ENCODE assay signal across 8 mouse cellular contexts in genomic region chr11:84916053-84916702, GRCm38 (mm10). TPM values are rescaled to one million over a fixed set of nuclear protein-coding genes. Genes with fewer than 3 reads are reported as not detected.
DNase-seq lines count a peak whose midpoint lies in the region; ATAC-seq and TF ChIP-seq lines count a peak whose summit lies in the region.

Gene Znhit3, minus strand, starts transcription at chr11:84916366.

- WGBS in forebrain, postnatal 0 days: 3% methylated on average over 34 of the region's 34 CpGs
- whole genome bisulfite sequencing in lung, embryonic 15.5 days: 4% methylated on average over 34 of the region's 34 CpGs

- peaks cover 10% of the 10 kb centered on the region for H3K27me3 ChIP-seq in G1E (ENCODE audit: insufficient read depth, low read length)
- no peaks in the 10 kb centered on the region for H3K27me3 ChIP-seq in forebrain, postnatal 0 days (ENCODE audit: insufficient read depth, low read length)
- H3K27me3 ChIP-seq in lung, embryonic 15.5 days: no peaks in the 10 kb centered on the region

- H3K36me3 ChIP-seq in G1E (replicated peaks): peaks cover 37% of the 10 kb centered on the region
- peaks cover 19% of the 10 kb centered on the region for H3K36me3 ChIP-seq in forebrain, postnatal 0 days (ENCODE audit: insufficient read depth)
- H3K36me3 ChIP-seq in lung, embryonic 15.5 days: peaks cover 14% of the 10 kb centered on the region

- H3K9me3 ChIP-seq in G1E (replicated peaks): no peaks in the 10 kb centered on the region
- H3K9me3 ChIP-seq in forebrain, postnatal 0 days (ENCODE audit: low read length): no peaks in the 10 kb centered on the region
- H3K9me3 ChIP-seq in lung, embryonic 15.5 days: no peaks in the 10 kb centered on the region

- peaks cover 47% of the 10 kb centered on the region for H3K4me1 ChIP-seq in G1E (ENCODE audit: insufficient read depth, low read depth, low read length)
- H3K4me1 ChIP-seq in forebrain, postnatal 0 days (ENCODE audit: insufficient read depth): peaks cover 7% of the 10 kb centered on the region; the same call in 1 of the 2 replicates
- peaks cover 11% of the 10 kb centered on the region for H3K4me1 ChIP-seq in lung, embryonic 15.5 days

- H3K4me3 ChIP-seq in G1E (ENCODE audit: low read depth, low read length): peak within 1 kb of the TSS; percentile 98
- H3K4me3 ChIP-seq in forebrain, postnatal 0 days (ENCODE audit: low read depth, low read length): peak within 1 kb of the TSS; percentile 69
- peak within 1 kb of the TSS; percentile 80 for H3K4me3 ChIP-seq in lung, embryonic 15.5 days

- peak within 1 kb of the TSS; percentile 73 for H3K9ac ChIP-seq in forebrain, postnatal 0 days
- peak within 1 kb of the TSS; percentile 70 for H3K9ac ChIP-seq in lung, embryonic 15.5 days

- no peak for TF ChIP-seq CTCF in G1E (IDR thresholded peaks at IDR 0.05; ENCODE audit: low read depth, low read length)
- peak; percentile 42 for TF ChIP-seq CTCF in forebrain, postnatal 0 days (IDR thresholded peaks at IDR 0.05; ENCODE audit: low read depth)

- peak; percentile 78 for DNase-seq in G1E (ENCODE audit: low spot score)
- DNase-seq in cerebellum, adult 18-20 months: peak; percentile 86 to 88
- peak; percentile 94 for DNase-seq in forebrain, postnatal 0 days
- peak; percentile 85 for DNase-seq in heart, postnatal 4 days
- peak; percentile 86 to 90 for DNase-seq in layer of hippocampus, adult 8-10 months (ENCODE audit: low spot score in 2 of 2)
- peak; percentile 74 for DNase-seq in ovary, adult 18-20 months (ENCODE audit: low spot score)
- peak; percentile 91 for DNase-seq in thymus, postnatal 0 days (ENCODE audit: low spot score)

- H3K4me2 ChIP-seq in forebrain, postnatal 0 days (ENCODE audit: low read depth): peak within 1 kb of the TSS; percentile 69
- peak within 1 kb of the TSS; percentile 58 for H3K4me2 ChIP-seq in lung, embryonic 15.5 days

- 0 out of 2 replicates have a peak within 1 kb of the TSS, but pooled peaks have one; percentile 55 for H3K27ac ChIP-seq in forebrain, postnatal 0 days (ENCODE audit: low read depth, low read length)
- H3K27ac ChIP-seq in lung, embryonic 15.5 days: no peak within 1 kb of the TSS

- ATAC-seq in G1E (ENCODE audit: extremely low read depth, insufficient number of reproducible peaks, low FRiP score, poor library complexity, severe bottlenecking): peak; percentile 62
- ATAC-seq in forebrain, postnatal 0 days: peak; percentile 98
- ATAC-seq in lung, embryonic 15.5 days (ENCODE audit: borderline replicate concordance, extremely low read depth, low FRiP score, low TSS enrichment): peak; percentile 82; the same call in 1 of the 2 replicates

RNA-seq across cellular contexts. Expression of gene Znhit3, which starts in this region (rescaled TPM):
- total RNA-seq in G1E (2014; fragmentation: Nextera tagmentation): 16.6 and 22.1 TPM in 2 replicates
- 40.2 and 44.2 TPM in 2 replicates for total RNA-seq in G1E (2017)
- 2.2 and 2.4 TPM in 2 replicates for polyA plus RNA-seq in G1E (2012)
- 40.0 and 50.7 TPM in 2 replicates for total RNA-seq in forebrain, postnatal 0 days (2014; rRNA removed)
- 83.9 and 96.1 TPM in 2 replicates for polyA plus RNA-seq in forebrain, postnatal 0 days (2015; fragmentation: Nextera tagmentation; extraction: Ambion mirVana)
- total RNA-seq in heart, postnatal 4 days (2021): 10 to 100 TPM; 13.4 to 13.7 TPM
- total RNA-seq in layer of hippocampus, adult 8-10 months (2022): 10 to 100 TPM; 26.9 to 34.3 (median 31.1) TPM
- polyA plus RNA-seq in lung, embryonic 15.5 days (2015; fragmentation: Nextera tagmentation; extraction: Ambion mirVana): 61.0 and 62.6 TPM in 2 replicates
- polyA plus RNA-seq in thymus, postnatal 0 days (2015; fragmentation: Nextera tagmentation; extraction: Ambion mirVana): 68.4 and 74.4 TPM in 2 replicates

Comparison
In these comparisons a context has a peak if more than half of its experiments do, and no peak if none do; other contexts are left out.
1. RNA of gene Znhit3 (polyA plus RNA-seq): 83.9 to 96.1 TPM in forebrain, postnatal 0 days, 68.4 to 74.4 TPM in thymus, postnatal 0 days and 61.0 to 62.6 TPM in lung, embryonic 15.5 days; 2.2 to 2.4 TPM in G1E; every median in the first group is over 10 times any median in the second.
2. Peak in every context shown above with its lines, with median percentiles within 50 percentile points of each other: ATAC-seq, DNase-seq and H3K4me3 ChIP-seq.